Mouse (Mus musculus): ENCODE measurements around the gene Nr1h5.

GRCm38 (mm10) chr3:102995233-102995604 lies 31.3 kb upstream of the Nr1h5 start:
- TF ChIP-seq CTCF (conservative IDR thresholded peaks at IDR 0.05; ENCODE audit: insufficient read depth, insufficient read length, low read depth, low read length), result no peak
- no peak for TF ChIP-seq POLR2A (IDR thresholded peaks at IDR 0.05; ENCODE audit: low read depth, low read length)

Measured in kidney, adult 2 months (tissue).